Mouse (Mus musculus) liver, embryonic 15.5 days (tissue): Measurements from ENCODE around the gene Sigirr. TPM values are rescaled to one million over a fixed set of nuclear protein-coding genes. Genes with fewer than 3 reads are reported as not detected.

Experiments used
- ATAC-seq: fragments of 200-750 bp; cut with Nextera tagmentation; 2 replicates; pipeline ENCODE4 v1.8.0; 2017; ENCODE audit warnings: moderate number of reproducible peaks, mild to moderate bottlenecking, moderate library complexity; ENCODE audit not compliant: insufficient read depth
- H3K27ac ChIP-seq: fragments of 300-500 bp; sonication (generic); replicated peaks from 2 replicates; pipeline ENCODE4 v1.5.1; 2015; ENCODE audit warnings: mild to moderate bottlenecking, inconsistent platforms
- H3K27me3 ChIP-seq: fragments of 300-500 bp; sonication (generic); 2 replicates; pipeline ENCODE4 v1.6.1; 2015; ENCODE audit warnings: mild to moderate bottlenecking, inconsistent platforms
- H3K36me3 ChIP-seq: fragments of 300-500 bp; sonication (generic); replicated peaks from 2 replicates; pipeline ENCODE4 v1.6.1; 2015; ENCODE audit warnings: moderate library complexity, mild to moderate bottlenecking, inconsistent platforms
- H3K4me1 ChIP-seq: fragments of 300-500 bp; sonication (generic); replicated peaks from 2 replicates; pipeline ENCODE4 v1.6.1; 2015; ENCODE audit warnings: inconsistent platforms
- H3K4me2 ChIP-seq: fragments of 300-500 bp; sonication (generic); 2 replicates; pipeline ENCODE4 v1.6.1; 2015; ENCODE audit warnings: moderate library complexity, mild to moderate bottlenecking, inconsistent platforms
- H3K4me3 ChIP-seq: fragments of 300-500 bp; sonication (generic); replicated peaks from 2 replicates; pipeline ENCODE4 v1.5.1; 2015; ENCODE audit warnings: mild to moderate bottlenecking, inconsistent platforms
- H3K9ac ChIP-seq: fragments of 300-500 bp; sonication (generic); 2 replicates; pipeline ENCODE4 v1.6.1; 2015; ENCODE audit warnings: moderate library complexity, mild to moderate bottlenecking, inconsistent platforms
- H3K9me3 ChIP-seq: fragments of 300-500 bp; sonication (generic); replicated peaks from 2 replicates; pipeline ENCODE4 v1.6.1; 2016; ENCODE audit warnings: inconsistent platforms
- WGBS: fragments of 180-500 bp; shearing (Covaris S2); methylation state at CpG from one replicate; pipeline ENCODE4 v1.1.7; 2015; ENCODE audit warnings: mixed read lengths; ENCODE audit not compliant: insufficient replicate concordance; 5-methylcytosine and 5-hydroxymethylcytosine counted together
- polyA plus RNA-seq: library from polyadenylated mRNA; unstranded; fragments of >200 nt; fragmentation: Nextera tagmentation; extraction: Ambion mirVana; gene quantifications from 2 replicates; pipeline ENCODE4 v1.2.1, GENCODE M21; 2015

The Sigirr gene
- polyA plus RNA-seq, 1 experiment from 2014 or later, result 22.1 TPM

DNA sequence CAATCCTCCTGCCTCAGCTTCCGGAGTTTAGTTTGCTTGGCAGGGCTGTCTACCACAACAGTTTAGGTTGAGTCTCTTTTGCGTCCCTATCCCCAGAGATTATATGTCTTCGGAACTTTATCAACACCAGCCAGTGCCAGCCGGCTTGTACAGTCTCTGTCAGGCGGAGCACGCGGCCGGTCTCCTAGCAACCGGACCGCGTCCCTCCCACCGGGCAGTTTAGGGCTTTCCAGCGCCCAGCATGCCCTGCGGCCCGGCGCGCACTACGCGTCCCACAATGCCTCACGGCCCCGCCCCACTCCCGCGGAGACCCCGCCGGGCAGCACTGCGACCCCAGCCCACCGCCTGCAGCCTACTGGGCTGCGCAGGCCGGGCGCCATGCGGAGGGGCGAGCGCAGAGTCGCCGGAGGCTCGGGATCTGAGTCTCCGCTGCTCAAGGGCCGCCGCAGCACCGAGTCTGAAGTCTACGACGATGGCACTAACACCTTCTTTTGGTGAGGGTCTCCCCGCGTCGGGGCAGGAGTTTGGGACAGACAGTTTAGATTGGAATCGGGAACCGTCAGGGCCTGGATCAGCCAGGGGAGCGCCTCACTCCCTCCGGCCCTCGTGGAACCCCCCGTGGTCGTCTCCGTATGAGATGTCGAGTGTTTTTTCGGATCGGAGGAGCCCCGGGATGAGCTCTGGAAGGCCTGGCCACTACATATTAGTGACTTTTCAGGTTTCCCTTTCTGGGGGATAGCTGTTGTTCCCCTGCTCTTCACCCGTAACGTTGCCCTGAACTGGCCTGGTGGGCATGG, 30.9 kb upstream of the Sigirr start:
- peak overlapping the region; percentile 84 for H3K4me3 ChIP-seq
- peaks cover 83% of the 10 kb centered on the region for H3K4me1 ChIP-seq
- H3K9ac ChIP-seq, result peak overlapping the region; percentile 94
- no peaks in the 10 kb centered on the region for H3K27me3 ChIP-seq
- ATAC-seq, result peak; percentile 84
- under 1% methylated on average over 59 of the region's 59 CpGs for WGBS
- peak overlapping the region; percentile 82 for H3K4me2 ChIP-seq
- H3K27ac ChIP-seq, result peak overlapping the region; percentile 99
- H3K9me3 ChIP-seq, result no peaks in the 10 kb centered on the region
- peaks cover 26% of the 10 kb centered on the region for H3K36me3 ChIP-seq

DNA sequence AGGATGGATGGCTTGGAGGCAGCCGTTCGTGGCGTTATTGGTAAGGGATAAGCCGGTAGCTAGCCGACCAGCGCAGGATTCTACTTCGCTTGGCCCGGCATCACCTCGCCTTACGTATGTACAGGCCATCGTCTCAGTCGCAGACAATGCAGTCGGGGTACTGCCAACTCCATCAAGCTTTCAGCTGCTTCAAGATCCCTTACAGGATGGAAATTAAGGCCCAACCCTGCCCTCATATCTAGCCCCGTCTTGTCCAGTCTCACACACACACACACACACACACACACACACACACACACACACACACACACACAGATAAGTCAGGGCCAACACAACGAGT, 23.1 kb upstream of the Sigirr start:
- Histone ChIP-seq H3K36me3 (no peaks in the 10 kb centered on the region), H3K9me3 (no peaks in the 10 kb centered on the region), H3K27me3 (no peaks in the 10 kb centered on the region), H3K4me2 (peak overlapping the region; percentile 89), H3K4me1 (peaks cover 92% of the 10 kb centered on the region), H3K9ac (peak overlapping the region; percentile 69), H3K4me3 (peak overlapping the region; percentile 71), H3K27ac (peak overlapping the region; percentile 96)
- under 1% methylated on average over 15 of the region's 15 CpGs for WGBS
- ATAC-seq, result peak; percentile 2; the same call in 1 of the 2 replicates

DNA sequence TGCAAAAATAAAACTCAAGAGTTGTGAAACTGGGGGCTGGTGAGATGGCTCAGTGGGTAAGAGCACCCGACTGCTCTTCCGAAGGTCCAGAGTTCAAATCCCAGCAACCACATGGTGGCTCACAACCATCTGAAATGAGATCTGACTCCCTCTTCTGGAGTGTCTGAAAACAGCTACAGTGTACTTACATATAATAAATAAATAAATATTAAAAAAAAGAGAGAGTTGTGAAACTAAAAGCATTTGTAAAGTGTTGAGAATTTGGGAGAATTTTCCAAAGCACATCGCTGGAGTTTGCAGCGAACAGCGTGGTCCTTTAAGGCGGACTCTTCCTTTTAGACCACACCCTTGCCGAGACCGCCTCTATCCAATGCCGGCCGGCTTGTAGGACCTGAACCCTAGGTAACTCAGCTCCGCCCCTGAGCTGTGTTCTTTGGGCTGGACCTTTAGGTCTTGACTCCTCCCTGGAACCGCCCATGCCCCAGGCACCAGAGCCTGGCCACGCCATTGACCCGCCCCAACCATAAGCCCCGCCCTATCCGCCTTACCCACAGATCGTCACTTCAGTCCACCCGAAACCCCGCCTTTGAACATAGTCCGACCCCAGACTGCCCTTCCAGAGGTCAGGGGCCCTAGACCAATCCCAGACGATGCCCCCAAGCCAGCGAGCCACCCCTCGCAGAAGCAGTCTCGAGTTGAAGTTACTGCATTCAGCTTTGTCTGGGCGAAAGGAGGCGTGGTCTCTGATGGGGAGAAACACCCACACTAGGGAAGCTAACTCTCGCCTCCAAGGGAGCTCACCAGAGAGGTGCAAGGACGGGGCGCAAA, 22.5 kb upstream of the Sigirr start:
- Histone ChIP-seq H3K27me3 (no peaks in the 10 kb centered on the region), H3K4me2 (peak overlapping the region; percentile 89), H3K4me1 (peaks cover 93% of the 10 kb centered on the region), H3K27ac (peak overlapping the region; percentile 96), H3K4me3 (peak overlapping the region; percentile 71), H3K9ac (peak overlapping the region; percentile 69), H3K36me3 (no peaks in the 10 kb centered on the region), H3K9me3 (no peaks in the 10 kb centered on the region)
- ATAC-seq, result peak; percentile 99
- WGBS, result under 1% methylated on average over 29 of the region's 29 CpGs

DNA sequence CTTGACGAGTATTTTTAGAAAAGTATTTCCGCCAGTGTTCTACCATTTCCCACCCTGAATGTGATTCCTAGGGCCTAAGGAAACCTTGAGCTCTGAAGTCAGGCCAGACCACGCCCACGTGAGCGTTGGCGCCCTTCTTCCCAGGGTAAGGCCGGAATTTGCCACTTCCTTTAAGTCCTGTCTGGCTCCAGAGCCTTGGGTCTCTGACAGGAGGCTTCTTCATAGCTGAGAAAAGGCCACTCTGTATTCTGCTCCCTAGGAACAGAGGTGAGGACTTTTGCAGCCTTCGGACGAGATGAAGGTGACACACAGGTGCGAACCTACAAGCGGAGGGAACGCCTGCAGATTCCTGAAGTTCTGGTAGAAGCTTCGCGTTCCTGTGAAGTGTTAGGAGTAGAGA, 21.9 kb upstream of the Sigirr start, which contains the start of gene Ptdss2:
Gene Ptdss2, plus strand, starts transcription at position 138 of the 400 bp plus-strand sequence.
- WGBS, result 28% methylated on average over 14 of the region's 14 CpGs
- Histone ChIP-seq H3K27me3 (0 out of 2 replicates have a peak, but pooled peaks cover 4% of the 10 kb centered on the region), H3K9me3 (no peaks in the 10 kb centered on the region), H3K9ac (peak within 1 kb of the TSS; percentile 69), H3K4me1 (peaks cover 93% of the 10 kb centered on the region), H3K4me2 (peak within 1 kb of the TSS; percentile 89), H3K27ac (peak within 1 kb of the TSS; percentile 96), H3K4me3 (peak within 1 kb of the TSS; percentile 71), H3K36me3 (no peaks in the 10 kb centered on the region)
- ATAC-seq, result no peak

DNA sequence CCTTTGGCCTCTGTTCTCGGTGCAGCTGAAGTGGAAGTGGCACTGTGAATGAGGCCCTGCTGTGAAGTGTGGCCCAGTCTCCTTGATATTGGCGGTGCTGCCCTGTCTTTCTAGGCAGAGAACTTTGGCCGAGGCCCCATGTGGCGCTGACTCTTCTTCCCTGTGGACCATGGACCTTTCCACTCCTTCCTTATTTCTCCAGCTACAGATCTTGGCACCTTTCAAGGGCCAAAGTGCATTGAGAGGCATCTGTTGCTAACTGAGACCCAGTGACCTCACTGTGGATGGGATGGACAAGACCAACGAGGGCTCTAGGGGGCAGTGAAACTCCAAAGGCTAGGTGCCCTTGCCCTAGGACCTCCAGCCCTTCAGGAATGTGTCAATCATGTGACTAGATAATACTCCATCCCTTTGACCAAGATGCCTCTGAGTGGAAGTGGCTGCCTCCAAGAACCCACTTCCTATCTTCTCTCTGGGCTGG, 20.7 kb upstream of the Sigirr start:
- no peak for ATAC-seq
- Histone ChIP-seq H3K27me3 (0 out of 2 replicates have a peak, but pooled peaks cover 5% of the 10 kb centered on the region), H3K4me1 (peaks cover 92% of the 10 kb centered on the region), H3K4me3 (no peak overlapping the region), H3K9ac (no peak overlapping the region), H3K27ac (peak overlapping the region; percentile 78), H3K4me2 (no peak overlapping the region), H3K9me3 (no peaks in the 10 kb centered on the region), H3K36me3 (no peaks in the 10 kb centered on the region)
- WGBS, result 63% methylated on average over 5 of the region's 5 CpGs

DNA sequence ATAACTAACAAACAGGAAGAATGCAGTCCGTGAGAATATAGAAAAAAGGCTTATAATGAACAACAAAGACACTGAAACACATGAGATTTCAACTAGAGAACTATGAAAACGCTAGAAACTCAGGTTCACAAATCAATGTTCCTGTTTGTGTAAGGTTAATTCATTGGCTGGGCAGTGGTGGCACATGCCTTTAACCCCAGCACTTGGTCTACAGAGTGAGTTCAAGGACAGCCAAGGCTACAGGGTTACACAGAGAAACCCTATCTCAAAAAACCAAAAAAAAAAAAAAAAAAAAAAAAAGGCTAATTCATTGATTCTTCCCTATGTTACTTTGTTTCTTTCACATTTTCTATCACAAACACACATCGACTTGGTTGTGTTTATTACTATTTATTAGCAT, 20.2 kb upstream of the Sigirr start:
- H3K27me3 ChIP-seq, result 0 out of 2 replicates have a peak, but pooled peaks cover 5% of the 10 kb centered on the region
- WGBS, result 61% methylated on average over 3 of the region's 3 CpGs
- ATAC-seq, result no peak
- H3K36me3 ChIP-seq, result no peaks in the 10 kb centered on the region
- H3K9ac ChIP-seq, result no peak overlapping the region
- no peak overlapping the region for H3K4me3 ChIP-seq
- H3K4me2 ChIP-seq, result no peak overlapping the region
- no peaks in the 10 kb centered on the region for H3K9me3 ChIP-seq
- peaks cover 93% of the 10 kb centered on the region for H3K4me1 ChIP-seq
- peak overlapping the region; percentile 78 for H3K27ac ChIP-seq

DNA sequence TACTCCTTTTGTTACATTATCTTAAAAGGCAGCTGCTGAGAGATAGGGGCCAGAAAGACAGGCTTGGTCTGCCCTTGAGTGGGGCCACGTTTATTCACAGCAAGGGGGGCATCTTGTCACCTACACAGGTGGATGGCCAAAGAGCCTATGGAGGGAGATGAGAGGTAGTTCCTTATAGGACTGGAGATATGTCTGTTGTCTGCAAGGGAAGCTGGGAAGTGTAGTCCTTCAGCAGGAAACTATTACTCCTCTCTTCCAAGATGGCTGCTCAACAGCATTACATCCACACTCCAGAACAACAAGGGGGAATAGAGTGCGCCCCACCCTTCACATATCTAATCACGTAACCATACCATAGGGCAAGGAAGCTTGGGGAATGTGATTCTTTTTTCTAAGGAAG, 19.1 kb upstream of the Sigirr start:
- 0 out of 2 replicates have a peak, but pooled peaks cover 5% of the 10 kb centered on the region for H3K27me3 ChIP-seq
- H3K27ac ChIP-seq, result peak overlapping the region; percentile 78
- no peaks in the 10 kb centered on the region for H3K9me3 ChIP-seq
- no peak overlapping the region for H3K4me3 ChIP-seq
- no peaks in the 10 kb centered on the region for H3K36me3 ChIP-seq
- 45% methylated on average over 3 of the region's 3 CpGs for WGBS
- peaks cover 84% of the 10 kb centered on the region for H3K4me1 ChIP-seq
- no peak overlapping the region for H3K9ac ChIP-seq
- no peak overlapping the region for H3K4me2 ChIP-seq
- ATAC-seq, result no peak

DNA sequence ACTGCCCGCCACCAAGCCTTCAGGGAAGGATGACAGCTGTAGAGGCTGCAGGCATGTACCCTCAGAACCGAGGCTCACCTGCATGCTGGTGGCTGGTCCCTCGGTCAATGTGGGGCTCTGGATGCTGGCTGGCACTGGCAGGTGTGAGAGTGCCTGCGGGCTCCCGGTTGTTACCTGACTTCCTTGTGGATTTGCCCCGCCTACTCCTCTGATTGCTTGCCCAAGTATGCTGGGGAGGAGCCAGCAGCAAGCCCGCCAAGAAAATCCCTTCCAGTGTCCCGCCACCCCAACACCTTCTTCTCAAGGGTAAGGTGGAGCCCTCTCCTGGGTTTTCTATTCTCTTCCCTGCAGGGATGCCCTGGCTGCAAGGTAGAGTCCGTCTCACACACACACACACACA, 17.3 kb upstream of the Sigirr start, which contains the start of gene Ano9:
Gene Ano9, minus strand, starts transcription at position 171 of the 400 bp plus-strand sequence.
- ATAC-seq, result no peak
- H3K4me2 ChIP-seq, result peak within 1 kb of the TSS; percentile 0; the same call in 1 of the 2 replicates
- no peaks in the 10 kb centered on the region for H3K36me3 ChIP-seq
- H3K9ac ChIP-seq, result no peak within 1 kb of the TSS
- WGBS, result 42% methylated on average over 9 of the region's 9 CpGs
- H3K27ac ChIP-seq, result 0 out of 2 replicates have a peak within 1 kb of the TSS, but pooled peaks have one; percentile 1
- no peaks in the 10 kb centered on the region for H3K9me3 ChIP-seq
- H3K27me3 ChIP-seq, result peaks cover 10% of the 10 kb centered on the region; the same call in 1 of the 2 replicates
- peaks cover 69% of the 10 kb centered on the region for H3K4me1 ChIP-seq
- no peak within 1 kb of the TSS for H3K4me3 ChIP-seq

DNA sequence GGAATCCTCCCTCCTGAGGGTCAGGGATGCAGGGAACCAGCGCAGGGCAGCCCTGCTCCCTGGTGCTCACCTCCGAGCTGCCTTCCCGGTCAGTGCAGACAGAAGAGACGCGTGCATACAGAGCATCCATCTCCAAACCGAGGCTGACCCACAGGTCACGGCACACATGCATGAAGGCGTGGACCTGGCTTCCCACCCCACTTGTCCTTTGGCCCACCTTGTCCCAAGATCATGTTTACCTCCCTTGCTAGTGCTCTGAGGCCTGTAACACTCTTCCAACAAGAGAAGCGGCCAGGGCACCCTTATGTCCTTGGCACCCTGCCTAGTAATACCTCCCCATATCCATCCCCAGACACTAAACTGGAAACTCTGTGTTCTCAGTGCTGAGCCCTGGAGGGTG, 15.5 kb upstream of the Sigirr start:
- Histone ChIP-seq H3K36me3 (no peaks in the 10 kb centered on the region), H3K9me3 (no peaks in the 10 kb centered on the region), H3K4me3 (no peak overlapping the region), H3K27ac (no peak overlapping the region), H3K9ac (no peak overlapping the region), H3K4me1 (peaks cover 53% of the 10 kb centered on the region), H3K4me2 (no peak overlapping the region), H3K27me3 (peaks cover 13% of the 10 kb centered on the region)
- ATAC-seq, result peak; percentile 30; the same call in 1 of the 2 replicates
- 75% methylated on average over 9 of the region's 9 CpGs for WGBS

DNA sequence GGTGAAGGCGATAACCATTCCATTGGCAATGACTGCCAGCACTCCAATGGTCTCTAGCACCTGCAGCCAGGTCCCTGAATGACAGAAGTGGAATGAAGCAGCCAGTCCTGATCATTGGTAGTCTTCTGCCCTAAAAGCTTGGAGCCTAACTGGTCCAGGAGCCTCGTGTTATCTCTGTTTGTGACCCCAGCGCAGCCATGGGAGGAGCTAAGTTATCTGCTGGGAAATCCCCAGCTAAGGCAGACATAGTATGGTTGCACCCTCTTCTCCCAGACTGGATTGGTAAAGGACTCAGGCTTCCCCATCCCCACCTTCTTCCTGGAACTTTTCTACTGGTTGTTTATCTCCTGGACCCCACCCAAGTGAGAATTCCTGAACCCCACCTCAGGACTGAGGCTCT, 2.8 kb upstream of the Sigirr start:
- ATAC-seq, result peak; percentile 69
- Histone ChIP-seq H3K27ac (peak overlapping the region; percentile 38; the same call in 1 of the 2 replicates), H3K4me3 (no peak overlapping the region)

More for the DNA sequence above, 2.8 kb upstream of the Sigirr start:
- H3K4me2 ChIP-seq, result no peak overlapping the region; the same call in 1 of the 2 replicates
- H3K9ac ChIP-seq, result no peak overlapping the region
- peaks cover 48% of the 10 kb centered on the region for H3K27me3 ChIP-seq
- no peaks in the 10 kb centered on the region for H3K36me3 ChIP-seq
- H3K4me1 ChIP-seq, result peaks cover 32% of the 10 kb centered on the region
- no peaks in the 10 kb centered on the region for H3K9me3 ChIP-seq
- WGBS, result 38% methylated on average over 3 of the region's 3 CpGs
